Mouse (Mus musculus) forebrain, embryonic 11.5 days (tissue): ENCODE results near the gene Grk1. TPM values are rescaled to one million over a fixed set of nuclear protein-coding genes. Genes with fewer than 3 reads are reported as not detected.

ENCODE experiments used
- ATAC-seq: fragments of 200-750 bp; cut with Nextera tagmentation; replicated peaks from 2 replicates; pipeline ENCODE4 v1.8.0; 2017; ENCODE audit warnings: moderate TSS enrichment; ENCODE audit not compliant: low FRiP score
- DNase-seq: peaks from one replicate; pipeline ENCODE4 v3.0.0-alpha.2; 2017; ENCODE audit warnings: low spot score
- H3K27ac ChIP-seq: fragments of 300-500 bp; sonication (generic); 2 replicates; pipeline ENCODE4 v1.5.1; 2014; ENCODE audit warnings: low read depth, low read length
- H3K27me3 ChIP-seq: fragments of 300-500 bp; sonication (generic); 2 replicates; pipeline ENCODE4 v1.6.1; 2014; ENCODE audit warnings: mild to moderate bottlenecking, low read length, mixed read lengths; ENCODE audit not compliant: control insufficient read depth, insufficient read depth
- H3K36me3 ChIP-seq: fragments of 300-500 bp; sonication (generic); 2 replicates; pipeline ENCODE4 v1.6.1; 2014; ENCODE audit warnings: mild to moderate bottlenecking, low read length, moderate library complexity, mixed read lengths; ENCODE audit not compliant: control insufficient read depth, insufficient read depth
- H3K4me1 ChIP-seq: fragments of 300-500 bp; sonication (generic); replicated peaks from 2 replicates; pipeline ENCODE4 v1.6.1; 2014; ENCODE audit warnings: low read length, mixed read lengths; ENCODE audit not compliant: control insufficient read depth, insufficient read depth
- H3K4me2 ChIP-seq: fragments of 300-500 bp; sonication (generic); 2 replicates; pipeline ENCODE4 v1.6.1; 2014; ENCODE audit warnings: low read depth, mild to moderate bottlenecking, low read length, moderate library complexity, mixed read lengths; ENCODE audit not compliant: severe bottlenecking
- H3K4me3 ChIP-seq: fragments of 300-500 bp; sonication (generic); 2 replicates; pipeline ENCODE4 v1.5.1; 2014; ENCODE audit warnings: low read depth, low read length
- H3K9ac ChIP-seq: fragments of 300-500 bp; sonication (generic); 2 replicates; pipeline ENCODE4 v1.6.1; 2014; ENCODE audit warnings: low read length
- H3K9me3 ChIP-seq: fragments of 300-500 bp; sonication (generic); 2 replicates; pipeline ENCODE4 v1.6.1; 2016; ENCODE audit warnings: low read length, mixed read lengths; ENCODE audit not compliant: control insufficient read depth
- WGBS: fragments of 180-500 bp; shearing (Covaris S2); extraction: QIAGEN DNeasy Blood & Tissue Kit; methylation state at CpG from one replicate; pipeline ENCODE4 v1.1.7; 2014; 5-methylcytosine and 5-hydroxymethylcytosine counted together
- polyA plus RNA-seq: library from polyadenylated mRNA; unstranded; fragments of >200 nt; fragmentation: Nextera tagmentation; extraction: Ambion mirVana; gene quantifications from 2 replicates; pipeline ENCODE4 v1.2.1, GENCODE M21; 2014

The Grk1 gene
- polyA plus RNA-seq, 1 experiment from 2014 or later: 0.05 TPM

GRCm38 (mm10) chr8:13434889-13435288, 30.0 kb downstream of the Grk1 start, which contains the start of gene Tmem255b:
Gene Tmem255b, plus strand, starts transcription at chr8:13435189.
- DNase-seq (no peak), ATAC-seq (no peak)
- Histone ChIP-seq H3K27ac (no peak within 1 kb of the TSS), H3K27me3 (peaks cover 4% of the 10 kb centered on the region; the same call in 1 of the 2 replicates), H3K36me3 (no peaks in the 10 kb centered on the region), H3K4me2 (no peak within 1 kb of the TSS), H3K4me1 (no peaks in the 10 kb centered on the region), H3K4me3 (no peak within 1 kb of the TSS), H3K9ac (no peak within 1 kb of the TSS), H3K9me3 (no peaks in the 10 kb centered on the region)
- 9% methylated on average over 10 of the region's 10 CpGs for WGBS

GRCm38 (mm10) chr8:13436052-13436451, 31.2 kb downstream of the Grk1 start:
- 4% methylated on average over 8 of the region's 8 CpGs for WGBS
- H3K9me3 ChIP-seq: no peaks in the 10 kb centered on the region
- no peaks in the 10 kb centered on the region for H3K36me3 ChIP-seq
- H3K27ac ChIP-seq: no peak overlapping the region
- H3K27me3 ChIP-seq: peaks cover 4% of the 10 kb centered on the region; the same call in 1 of the 2 replicates
- no peak for DNase-seq
- no peak overlapping the region for H3K9ac ChIP-seq
- no peak overlapping the region for H3K4me2 ChIP-seq
- no peaks in the 10 kb centered on the region for H3K4me1 ChIP-seq
- H3K4me3 ChIP-seq: no peak overlapping the region
- no peak for ATAC-seq

GRCm38 (mm10) chr8:13437531-13437930, 32.6 kb downstream of the Grk1 start:
- Histone ChIP-seq H3K36me3 (no peaks in the 10 kb centered on the region), H3K4me1 (no peaks in the 10 kb centered on the region), H3K9ac (no peak overlapping the region), H3K4me2 (no peak overlapping the region), H3K27me3 (peaks cover 4% of the 10 kb centered on the region; the same call in 1 of the 2 replicates), H3K4me3 (no peak overlapping the region), H3K27ac (no peak overlapping the region), H3K9me3 (no peaks in the 10 kb centered on the region)
- no peak for DNase-seq
- ATAC-seq: no peak
- 89% methylated on average over 2 of the region's 2 CpGs for WGBS

- no peaks in the 10 kb centered on the region for H3K9me3 ChIP-seq
- H3K4me2 ChIP-seq: no peak overlapping the region
- no peak overlapping the region for H3K4me3 ChIP-seq
- H3K9ac ChIP-seq: no peak overlapping the region
- no peaks in the 10 kb centered on the region for H3K36me3 ChIP-seq
- H3K27ac ChIP-seq: no peak overlapping the region
- no peaks in the 10 kb centered on the region for H3K4me1 ChIP-seq
- DNase-seq (no peak), ATAC-seq (no peak)
- WGBS: 96% methylated on average over 2 of the region's 2 CpGs
- no peaks in the 10 kb centered on the region for H3K27me3 ChIP-seq
Measured at GRCm38 (mm10) chr8:13442152-13442551, 37.3 kb downstream of the Grk1 start.

- Histone ChIP-seq H3K9me3 (no peaks in the 10 kb centered on the region), H3K27ac (no peak overlapping the region), H3K4me2 (no peak overlapping the region), H3K27me3 (no peaks in the 10 kb centered on the region), H3K9ac (no peak overlapping the region), H3K4me3 (no peak overlapping the region), H3K36me3 (no peaks in the 10 kb centered on the region), H3K4me1 (no peaks in the 10 kb centered on the region)
- ATAC-seq: no peak
- WGBS: 88% methylated on average over 6 of the region's 6 CpGs
- DNase-seq: no peak
Measured at GRCm38 (mm10) chr8:13446456-13446855, 41.6 kb downstream of the Grk1 start.

GRCm38 (mm10) chr8:13448145-13448544, 43.3 kb downstream of the Grk1 start:
- ATAC-seq (no peak), DNase-seq (peak; percentile 62)
- Histone ChIP-seq H3K4me3 (no peak overlapping the region), H3K36me3 (no peaks in the 10 kb centered on the region), H3K27ac (no peak overlapping the region), H3K9ac (no peak overlapping the region), H3K4me2 (no peak overlapping the region), H3K27me3 (no peaks in the 10 kb centered on the region), H3K4me1 (no peaks in the 10 kb centered on the region), H3K9me3 (no peaks in the 10 kb centered on the region)
- WGBS: 63% methylated on average over 4 of the region's 4 CpGs

GRCm38 (mm10) chr8:13451747-13452277, 46.9 kb downstream of the Grk1 start:
- Histone ChIP-seq H3K27me3 (no peaks in the 10 kb centered on the region), H3K9ac (no peak overlapping the region)

GRCm38 (mm10) chr8:13454341-13455113, 49.6 kb downstream of the Grk1 start:
- ATAC-seq: peak; percentile 82
- Histone ChIP-seq H3K9me3 (no peaks in the 10 kb centered on the region), H3K4me3 (no peak overlapping the region), H3K9ac (no peak overlapping the region), H3K27ac (no peak overlapping the region), H3K36me3 (no peaks in the 10 kb centered on the region), H3K27me3 (no peaks in the 10 kb centered on the region), H3K4me1 (peaks cover 6% of the 10 kb centered on the region; the same call in 1 of the 2 replicates), H3K4me2 (no peak overlapping the region)
- no peak for DNase-seq
- WGBS: 66% methylated on average over 8 of the region's 8 CpGs

More at GRCm38 (mm10) chr8:13451747-13452277, 46.9 kb downstream of the Grk1 start:
- Histone ChIP-seq H3K36me3 (no peaks in the 10 kb centered on the region), H3K4me2 (no peak overlapping the region), H3K4me1 (peaks cover 6% of the 10 kb centered on the region; the same call in 1 of the 2 replicates), H3K27ac (no peak overlapping the region), H3K9me3 (no peaks in the 10 kb centered on the region), H3K4me3 (no peak overlapping the region)
- 75% methylated on average over 6 of the region's 6 CpGs for WGBS
- DNase-seq: no peak
- no peak for ATAC-seq
